Comparison of ENCODE assay signal across 8 mouse cellular contexts in the genomic region with DNA sequence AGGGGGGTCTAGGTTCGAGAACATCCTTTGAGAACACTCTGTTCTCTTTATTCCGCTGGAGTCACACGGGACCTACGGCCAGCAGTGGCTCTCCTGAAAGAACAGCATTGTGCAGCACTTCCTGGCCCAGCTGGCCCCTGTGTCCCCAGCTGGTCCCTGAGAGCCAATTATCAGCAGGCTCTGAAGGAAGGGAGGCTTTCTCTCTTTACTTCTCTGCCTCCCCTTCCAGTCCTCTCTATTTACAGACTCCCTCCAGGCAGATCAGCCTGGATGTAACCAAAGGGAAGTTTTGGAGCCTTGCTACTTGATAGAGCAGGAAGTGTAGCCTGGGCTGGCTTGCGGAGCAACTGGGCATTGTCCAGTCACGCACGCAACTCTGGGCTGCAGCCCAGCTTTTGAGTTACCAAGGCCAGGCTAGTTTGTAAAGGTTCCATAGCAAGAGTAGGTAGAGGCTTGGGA.
DNase-seq lines count a peak whose midpoint lies in the region; ATAC-seq lines count a peak whose summit lies in the region.

No protein-coding gene starts in this region.

- peaks cover 5% of the 10 kb centered on the region for H3K4me1 ChIP-seq in forebrain, embryonic 16.5 days (replicated peaks; ENCODE audit: control insufficient read depth, insufficient read depth, low read length)
- H3K4me1 ChIP-seq in hindbrain, embryonic 10.5 days (replicated peaks): peaks cover 14% of the 10 kb centered on the region
- H3K4me1 ChIP-seq in midbrain, embryonic 13.5 days (replicated peaks): peaks cover 12% of the 10 kb centered on the region

- WGBS in forebrain, embryonic 16.5 days: 38% methylated on average over 7 of the region's 7 CpGs
- 62% methylated on average over 7 of the region's 7 CpGs for WGBS in hindbrain, embryonic 10.5 days
- 64% methylated on average over 7 of the region's 7 CpGs for WGBS in midbrain, embryonic 13.5 days

- no peaks in the 10 kb centered on the region for H3K27me3 ChIP-seq in forebrain, embryonic 16.5 days (replicated peaks; ENCODE audit: control insufficient read depth, insufficient read depth, low read length)
- no peaks in the 10 kb centered on the region for H3K27me3 ChIP-seq in hindbrain, embryonic 10.5 days (ENCODE audit: insufficient read depth, poor library complexity, severe bottlenecking)
- no peaks in the 10 kb centered on the region for H3K27me3 ChIP-seq in midbrain, embryonic 13.5 days

- H3K36me3 ChIP-seq in forebrain, embryonic 16.5 days (ENCODE audit: control insufficient read depth, insufficient read depth): no peaks in the 10 kb centered on the region
- H3K36me3 ChIP-seq in hindbrain, embryonic 10.5 days: peaks cover 62% of the 10 kb centered on the region
- peaks cover 13% of the 10 kb centered on the region for H3K36me3 ChIP-seq in midbrain, embryonic 13.5 days

- H3K9ac ChIP-seq in forebrain, embryonic 16.5 days (replicated peaks; ENCODE audit: low read depth, low read length): no peak overlapping the region
- no peak overlapping the region for H3K9ac ChIP-seq in midbrain, embryonic 13.5 days (replicated peaks)

- peak overlapping the region; percentile 58 for H3K27ac ChIP-seq in forebrain, embryonic 16.5 days (ENCODE audit: low read length)
- peak overlapping the region; percentile 69 for H3K27ac ChIP-seq in hindbrain, embryonic 10.5 days
- peak overlapping the region; percentile 70; the same call in 1 of the 2 replicates for H3K27ac ChIP-seq in midbrain, embryonic 13.5 days

- H3K9me3 ChIP-seq in forebrain, embryonic 16.5 days (ENCODE audit: control insufficient read depth, low read length): no peaks in the 10 kb centered on the region
- H3K9me3 ChIP-seq in hindbrain, embryonic 10.5 days: peaks cover 7% of the 10 kb centered on the region; the same call in 1 of the 2 replicates
- H3K9me3 ChIP-seq in midbrain, embryonic 13.5 days: no peaks in the 10 kb centered on the region

- ATAC-seq in forebrain, embryonic 16.5 days: peak; percentile 68
- no peak for ATAC-seq in midbrain, embryonic 13.5 days

- no peak overlapping the region for H3K4me2 ChIP-seq in forebrain, embryonic 16.5 days (ENCODE audit: low read length)
- H3K4me2 ChIP-seq in midbrain, embryonic 13.5 days (replicated peaks): no peak overlapping the region

- no peak overlapping the region for H3K4me3 ChIP-seq in forebrain, embryonic 16.5 days (replicated peaks; ENCODE audit: low read length)
- H3K4me3 ChIP-seq in hindbrain, embryonic 10.5 days: no peak overlapping the region
- no peak overlapping the region for H3K4me3 ChIP-seq in midbrain, embryonic 13.5 days (replicated peaks)

- DNase-seq in right cerebral cortex, postnatal 25 days: peak; percentile 27
- DNase-seq in right cerebral cortex, adult 2 months (ENCODE audit: low spot score in 2 of 2): no peak
- peak; percentile 29 for DNase-seq in hindbrain, embryonic 10.5 days (ENCODE audit: low spot score)
- peak; percentile 35 to 47 for DNase-seq in layer of hippocampus, postnatal 36 days
- DNase-seq in B cell, adult 2 months: no peak
- DNase-seq in thymus, postnatal 10 days (ENCODE audit: low spot score in 2 of 2): no peak

Comparison
In these comparisons a context has a peak if more than half of its experiments do, and no peak if none do; other contexts are left out.
1. DNase-seq: peak in right cerebral cortex, postnatal 25 days (single experiment), hindbrain, embryonic 10.5 days (single experiment) and layer of hippocampus, postnatal 36 days (2 of 2); none in right cerebral cortex, adult 2 months (0 of 2), B cell, adult 2 months (0 of 2) and thymus, postnatal 10 days (0 of 2).
2. Peak in every context shown above with its lines, with median percentiles within 50 percentile points of each other: H3K27ac ChIP-seq.